Mouse (Mus musculus) embryo, embryonic 9.5 days (tissue): ENCODE data around the gene Gm14214.

Source experiments
- DNase-seq: peaks from one replicate; pipeline ENCODE4 v3.0.0-alpha.2; 2017; ENCODE audit errors: extremely low spot score

The Gm14214 gene

GRCm38 (mm10) chr2:154776496-154776895 is 6.7 kb upstream of the Gm14214 start:
- DNase-seq, result no peak

DNA sequence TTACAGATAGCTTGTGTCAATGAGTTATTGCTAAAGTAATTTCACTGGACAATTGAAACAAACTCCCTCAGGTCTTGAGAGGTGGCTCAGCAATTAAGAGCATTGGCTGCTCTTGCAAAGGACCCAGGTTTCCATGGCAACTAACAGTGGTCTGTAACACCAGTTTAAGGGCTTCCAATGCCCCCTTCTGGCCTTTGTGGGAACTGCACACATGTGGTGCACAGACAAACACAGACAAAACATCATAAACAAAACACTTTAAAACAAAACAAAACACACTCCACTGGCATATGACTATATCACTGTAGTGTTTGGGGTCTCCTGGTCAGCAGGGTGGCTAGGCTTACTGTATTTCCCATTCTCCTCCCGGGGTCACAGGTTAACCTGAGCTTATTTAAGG is 4.2 kb upstream of the Gm14214 start:
- peak; percentile 39 for DNase-seq

GRCm38 (mm10) chr2:154771604-154772003 is 1.8 kb upstream of the Gm14214 start:
- no peak for DNase-seq

- no peak for DNase-seq
These were observed 2.8 kb downstream of the Gm14214 start for GRCm38 (mm10) chr2:154767051-154767450.

DNA sequence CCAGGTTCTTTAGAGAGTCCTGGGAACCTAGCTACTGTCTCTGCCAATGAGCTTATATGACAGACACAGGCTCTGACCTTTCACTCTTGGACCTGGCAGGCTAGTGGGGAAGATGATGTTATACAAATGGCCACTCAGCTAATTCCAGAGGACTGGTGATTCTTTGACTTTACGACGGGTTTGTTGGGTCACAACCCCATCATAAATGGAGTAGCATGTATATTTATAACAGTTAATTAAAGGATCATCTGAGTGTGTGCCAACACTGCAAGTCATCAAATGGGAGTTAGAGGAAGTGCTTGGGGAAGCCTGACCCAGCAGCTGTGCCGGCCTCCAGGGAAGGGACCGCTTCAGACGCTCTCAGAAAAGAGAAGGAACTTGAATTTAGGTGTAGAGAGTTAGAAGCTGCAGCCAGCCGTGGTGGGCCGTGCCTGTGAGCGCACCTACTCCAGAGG is 4.2 kb downstream of the Gm14214 start:
- no peak for DNase-seq

- DNase-seq, result no peak
These were observed 4.9 kb downstream of the Gm14214 start for GRCm38 (mm10) chr2:154764828-154765497.

DNA sequence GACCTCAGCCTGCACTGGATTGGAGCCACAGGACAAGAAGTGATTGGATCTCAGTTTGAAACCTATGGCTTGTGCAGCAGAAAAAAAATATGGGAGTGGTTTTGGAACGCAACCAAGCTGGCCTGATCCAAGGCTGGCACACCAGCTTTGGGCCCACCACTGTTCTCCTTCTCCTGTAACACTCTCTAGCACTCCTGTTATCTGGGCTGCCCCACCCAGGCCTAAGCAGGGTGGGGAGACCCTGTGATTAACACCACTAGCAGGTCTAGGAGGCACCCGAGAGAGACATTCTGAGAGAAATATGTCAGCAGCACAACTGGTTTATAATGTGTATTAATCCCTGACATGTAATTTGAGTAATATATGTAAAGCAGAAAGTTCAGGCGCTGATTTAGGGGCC is 6.6 kb downstream of the Gm14214 start:
- no peak for DNase-seq

DNA sequence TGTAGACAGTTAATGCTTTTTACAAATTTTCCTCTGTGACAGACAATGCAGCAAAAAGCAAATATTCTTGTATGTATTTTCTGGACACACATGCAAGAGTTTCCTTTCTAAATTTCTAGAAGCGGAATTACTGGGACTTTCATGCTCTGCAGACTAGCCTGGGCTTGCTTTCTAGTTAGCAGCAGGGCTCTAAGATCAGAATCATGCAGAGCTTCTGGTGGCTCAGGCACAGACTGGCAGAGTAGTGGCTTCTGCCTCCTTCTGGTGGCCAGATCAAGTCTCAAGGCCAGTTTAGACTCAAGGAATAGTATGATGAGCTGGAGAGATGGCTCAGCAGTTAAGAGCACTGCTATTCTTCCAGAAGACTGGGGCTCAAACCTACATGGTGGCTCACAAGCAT is 11.4 kb downstream of the Gm14214 start:
- no peak for DNase-seq

DNA sequence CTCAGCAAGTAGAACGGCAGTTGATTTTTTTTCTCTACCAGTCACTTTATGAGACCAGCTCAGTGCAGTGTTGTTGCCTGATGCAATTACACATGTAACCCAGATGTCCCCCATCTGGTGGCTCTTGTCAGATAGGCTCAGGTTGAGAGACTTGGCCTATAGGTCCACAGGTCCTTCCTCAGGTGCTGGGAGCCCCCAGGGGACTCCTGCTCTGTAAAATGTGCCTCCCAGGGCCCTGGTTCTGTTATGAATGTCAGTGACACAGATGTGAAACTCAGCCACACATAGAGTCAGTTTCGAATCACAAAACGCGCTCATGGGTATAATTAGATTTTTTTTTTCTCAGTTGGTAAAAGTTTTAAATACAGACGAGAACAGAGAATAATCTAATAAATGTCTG is 12.1 kb downstream of the Gm14214 start:
- DNase-seq, result no peak

DNA sequence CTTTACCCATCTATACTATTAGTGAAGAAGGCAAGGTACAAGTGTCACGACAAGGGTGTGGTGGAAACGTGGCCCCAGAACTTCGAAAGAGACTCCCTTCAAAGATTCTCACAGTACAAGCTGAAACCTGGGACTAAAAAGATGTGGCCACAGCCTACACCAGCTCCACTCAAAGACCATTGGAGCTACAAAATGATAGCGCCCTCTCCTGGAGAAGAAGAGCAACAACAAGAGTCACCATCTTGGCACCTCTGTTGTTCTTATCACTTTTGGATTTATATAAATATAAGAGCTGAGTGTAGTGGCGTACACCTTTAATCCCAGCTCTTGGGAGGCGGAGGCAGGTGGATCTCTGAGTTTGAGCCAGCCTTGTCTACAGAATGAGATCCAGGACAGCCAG is 14.0 kb downstream of the Gm14214 start:
- no peak for DNase-seq

GRCm38 (mm10) chr2:154754068-154754560 is 15.7 kb downstream of the Gm14214 start:
- DNase-seq, result no peak

GRCm38 (mm10) chr2:154751924-154752323 is 17.9 kb downstream of the Gm14214 start:
- no peak for DNase-seq

DNA sequence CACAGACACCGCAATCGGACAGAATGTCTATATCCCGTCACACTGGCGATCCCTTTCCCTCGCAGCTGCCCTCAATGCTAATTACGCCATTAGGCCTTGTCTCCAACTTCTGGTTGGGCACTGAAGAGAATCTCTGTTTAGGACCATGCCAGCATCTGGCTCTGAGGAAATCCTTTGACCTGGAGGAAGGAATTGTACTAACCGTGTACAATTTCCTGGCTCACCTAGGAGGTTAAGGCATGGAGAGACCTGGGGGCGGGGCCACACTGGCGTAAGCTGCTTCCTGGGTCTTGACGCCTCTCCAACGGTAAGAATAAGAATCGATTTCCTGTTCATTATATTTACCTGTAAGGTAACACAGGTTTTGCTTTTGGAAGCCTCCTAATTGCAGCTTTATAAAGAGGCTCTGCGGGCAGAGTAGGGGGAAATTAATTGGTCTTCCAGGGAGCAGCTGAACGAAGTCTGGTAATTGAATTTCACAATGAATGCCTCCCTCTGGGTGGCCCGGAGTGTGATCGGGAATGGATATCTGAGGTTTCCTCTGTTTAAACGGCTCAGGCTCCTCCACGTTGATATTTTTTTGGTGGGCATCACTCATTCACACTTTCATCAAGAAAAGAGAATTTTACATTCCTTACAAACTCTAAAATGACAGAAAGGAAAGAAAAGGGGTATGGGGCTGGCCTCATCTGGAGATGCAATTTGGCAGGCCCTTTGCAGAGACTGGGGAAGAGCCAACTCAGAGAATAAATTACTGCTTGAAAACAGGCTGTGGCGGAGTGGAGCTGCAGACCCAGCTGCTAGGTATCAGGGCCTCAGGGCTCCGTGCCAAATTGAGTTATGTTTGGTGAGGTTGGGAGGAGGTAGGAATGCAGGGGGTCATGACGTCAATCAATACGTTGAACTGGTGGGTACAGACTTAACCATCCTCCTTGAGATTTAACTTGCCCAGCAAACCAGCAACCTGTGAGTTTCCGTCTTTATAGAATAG is 20.5 kb downstream of the Gm14214 start:
- DNase-seq, result no peak

- no peak for DNase-seq
These were observed 21.4 kb downstream of the Gm14214 start for GRCm38 (mm10) chr2:154748383-154748782.

GRCm38 (mm10) chr2:154743915-154744314 is 25.9 kb downstream of the Gm14214 start:
- DNase-seq, result no peak

- DNase-seq, result no peak
These were observed 26.7 kb downstream of the Gm14214 start for GRCm38 (mm10) chr2:154742911-154743819.

DNA sequence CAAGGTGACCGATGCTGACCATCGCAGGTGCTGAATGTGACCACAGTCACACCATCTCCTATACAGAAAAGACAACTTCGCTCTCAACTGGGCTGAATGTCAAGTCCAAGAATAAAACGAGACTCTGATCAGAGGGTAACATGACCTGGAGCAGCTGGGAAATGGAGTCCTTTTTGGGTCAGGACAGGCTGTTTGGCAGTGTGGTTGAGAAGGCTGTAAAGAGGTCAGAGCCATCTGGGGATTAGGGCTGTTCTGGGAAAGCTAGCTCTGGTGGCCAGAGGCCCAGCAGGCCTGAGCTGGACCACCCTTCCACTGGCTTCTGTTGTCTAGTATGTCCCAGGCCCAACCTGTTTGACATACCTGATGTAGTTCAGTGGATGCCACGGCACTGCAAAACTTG is 31.2 kb downstream of the Gm14214 start:
- no peak for DNase-seq

DNA sequence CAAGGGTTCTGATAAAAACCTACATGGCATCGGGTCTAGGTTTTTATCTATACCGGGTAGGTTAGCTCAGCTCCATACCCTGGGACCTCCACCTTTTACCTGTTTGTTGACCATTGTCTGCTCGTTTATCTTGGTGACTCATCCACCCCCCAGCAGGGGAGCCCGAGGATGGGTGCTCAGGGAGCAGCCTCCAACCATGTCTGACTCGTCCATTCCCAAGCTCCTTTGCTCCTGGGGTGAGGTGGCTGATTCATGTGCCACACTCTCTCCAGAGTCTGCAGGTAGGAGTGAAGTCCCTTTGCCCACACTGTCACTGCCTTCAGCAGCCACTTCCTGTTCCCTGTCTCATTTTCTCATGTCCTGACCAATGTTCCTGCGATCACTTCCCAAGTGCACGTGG is 33.8 kb downstream of the Gm14214 start:
- no peak for DNase-seq

GRCm38 (mm10) chr2:154735416-154735815 is 34.4 kb downstream of the Gm14214 start:
- no peak for DNase-seq

DNA sequence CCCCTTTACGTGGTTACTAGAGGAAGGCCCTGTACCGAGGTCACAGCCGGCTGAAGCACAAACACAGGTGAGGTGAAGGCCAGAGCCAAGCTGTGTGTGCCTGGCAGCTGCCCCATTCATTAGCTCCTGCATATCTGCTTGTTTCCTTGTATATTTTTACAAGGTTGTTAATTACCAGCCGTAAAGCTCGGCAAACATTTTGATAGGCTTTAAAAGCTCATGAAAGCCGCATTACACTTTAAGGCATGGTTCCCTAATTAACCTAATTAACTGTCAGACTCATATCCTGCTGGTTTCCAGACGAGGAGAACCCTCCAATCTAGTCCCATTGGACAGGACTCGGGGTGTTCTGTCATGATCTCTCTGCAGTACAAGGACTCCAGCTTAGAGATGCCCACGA is 34.9 kb downstream of the Gm14214 start:
- DNase-seq, result no peak

GRCm38 (mm10) chr2:154732503-154733141 is 37.2 kb downstream of the Gm14214 start:
- no peak for DNase-seq
